Mouse (Mus musculus) embryonic facial prominence, embryonic 11.5 days (tissue): ENCODE measurements around the gene Tmem59l. TPM values are rescaled to one million over a fixed set of nuclear protein-coding genes. Genes with fewer than 3 reads are reported as not detected.

Experiments used
- ATAC-seq: fragments of 200-750 bp; cut with Nextera tagmentation; replicated peaks from 2 replicates; pipeline ENCODE4 v1.8.0; 2017; ENCODE audit warnings: low read depth; ENCODE audit not compliant: insufficient number of reproducible peaks, low FRiP score, low TSS enrichment
- DNase-seq: peaks from one replicate; pipeline ENCODE4 v3.0.0-alpha.2; 2015; ENCODE audit warnings: low spot score
- H3K27ac ChIP-seq: fragments of 300-500 bp; sonication (generic); replicated peaks from 2 replicates; pipeline ENCODE4 v1.5.1; 2014; ENCODE audit warnings: mild to moderate bottlenecking, low read depth, low read length, control low read depth
- H3K27me3 ChIP-seq: fragments of 300-500 bp; sonication (generic); 2 replicates; pipeline ENCODE4 v1.6.1; 2014; ENCODE audit warnings: mild to moderate bottlenecking, low read length, moderate library complexity, mixed read lengths; ENCODE audit not compliant: control insufficient read depth, insufficient read depth
- H3K36me3 ChIP-seq: fragments of 300-500 bp; sonication (generic); replicated peaks from 2 replicates; pipeline ENCODE4 v1.6.1; 2014; ENCODE audit warnings: low read depth, mild to moderate bottlenecking, low read length, moderate library complexity, mixed read lengths; ENCODE audit not compliant: control insufficient read depth, insufficient read depth
- H3K4me1 ChIP-seq: fragments of 300-500 bp; sonication (generic); 2 replicates; pipeline ENCODE4 v1.6.1; 2014; ENCODE audit warnings: low read length, mixed read lengths; ENCODE audit not compliant: control insufficient read depth, insufficient read depth
- H3K4me2 ChIP-seq: fragments of 300-500 bp; sonication (generic); 2 replicates; pipeline ENCODE4 v1.6.1; 2014; ENCODE audit warnings: low read depth, mild to moderate bottlenecking, control low read depth, low read length, moderate library complexity
- H3K4me3 ChIP-seq: fragments of 300-500 bp; sonication (generic); 2 replicates; pipeline ENCODE4 v1.5.1; 2014; ENCODE audit warnings: low read depth, low read length, control low read depth
- H3K9ac ChIP-seq: fragments of 300-500 bp; sonication (generic); replicated peaks from 2 replicates; pipeline ENCODE4 v1.6.1; 2014; ENCODE audit warnings: mild to moderate bottlenecking, control low read depth, low read length
- H3K9me3 ChIP-seq: fragments of 300-500 bp; sonication (generic); replicated peaks from 2 replicates; pipeline ENCODE4 v1.6.1; 2016; ENCODE audit warnings: mild to moderate bottlenecking, low read length, inconsistent platforms, mixed read lengths; ENCODE audit not compliant: control insufficient read depth
- WGBS: fragments of 180-500 bp; shearing (Covaris S2); extraction: QIAGEN DNeasy Blood & Tissue Kit; methylation state at CpG from one replicate; pipeline ENCODE4 v1.1.7; 2014; 5-methylcytosine and 5-hydroxymethylcytosine counted together
- polyA plus RNA-seq: library from polyadenylated mRNA; unstranded; fragments of >200 nt; fragmentation: Nextera tagmentation; extraction: Ambion mirVana; gene quantifications from 2 replicates; pipeline ENCODE4 v1.2.1, GENCODE M21; 2014

Gene Tmem59l
- polyA plus RNA-seq: 25.4 and 25.7 TPM in 2 replicates

DNA sequence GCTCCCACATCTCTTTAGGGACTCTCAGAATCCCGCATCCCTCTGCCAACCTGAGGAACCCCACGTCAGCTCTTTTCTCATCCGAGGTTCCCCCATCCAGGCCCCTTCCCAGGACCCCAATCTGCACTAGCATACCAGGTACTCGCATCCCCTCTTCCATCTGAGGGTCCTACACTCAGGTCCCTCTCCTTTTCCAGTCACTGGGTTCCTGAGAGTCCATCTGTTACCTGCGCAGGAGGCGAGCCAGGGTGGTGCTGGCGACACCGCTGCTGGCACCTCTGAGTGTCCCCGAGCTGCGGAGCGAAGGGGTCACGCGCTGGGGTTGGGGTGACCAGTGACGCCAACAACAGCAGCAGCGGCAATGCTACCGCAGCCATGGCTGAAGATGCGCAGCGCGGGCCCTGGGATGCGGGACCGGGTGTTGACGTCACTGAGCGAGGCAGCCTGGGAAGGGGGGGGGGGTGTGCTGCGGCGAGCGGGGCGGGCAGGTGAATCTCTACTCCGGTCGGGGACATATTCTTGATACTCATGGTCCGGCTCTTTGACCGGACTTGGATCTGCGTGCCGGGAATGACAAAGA, at the start of gene Tmem59l:
Gene Tmem59l, minus strand, starts transcription at position 418 of the 580 bp plus-strand sequence.
- Histone ChIP-seq H3K27ac (no peak within 1 kb of the TSS), H3K36me3 (no peaks in the 10 kb centered on the region), H3K4me3 (peak within 1 kb of the TSS; percentile 19), H3K9me3 (no peaks in the 10 kb centered on the region), H3K4me1 (peaks cover 11% of the 10 kb centered on the region), H3K27me3 (peaks cover 22% of the 10 kb centered on the region), H3K9ac (peak within 1 kb of the TSS; percentile 45; the same call in 1 of the 2 replicates), H3K4me2 (peak within 1 kb of the TSS; percentile 71)
- no peak for ATAC-seq
- WGBS: 6% methylated on average over 33 of the region's 33 CpGs
- DNase-seq: no peak

DNA sequence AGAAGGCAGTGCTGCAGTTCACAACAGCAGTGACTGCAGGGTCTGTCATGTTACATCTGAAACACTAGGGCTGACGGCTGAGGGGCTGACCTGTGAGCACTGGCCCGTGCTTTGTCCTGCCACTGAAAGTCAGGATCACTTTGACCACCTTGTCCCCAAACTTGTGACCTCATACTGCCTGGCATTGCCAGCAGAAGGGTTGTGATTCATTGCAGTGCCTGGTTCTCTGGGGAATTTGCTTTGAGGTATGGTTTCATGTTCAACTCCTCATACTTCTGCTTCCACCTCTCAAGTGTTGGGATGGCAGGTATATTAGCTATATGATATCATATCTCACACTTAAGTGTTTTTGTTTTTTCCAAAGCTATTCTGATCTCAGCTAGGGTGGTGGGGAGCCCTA, 48.5 kb upstream of the Tmem59l start:
- no peaks in the 10 kb centered on the region for H3K27me3 ChIP-seq
- H3K9ac ChIP-seq: no peak overlapping the region
- H3K9me3 ChIP-seq: no peaks in the 10 kb centered on the region
- H3K27ac ChIP-seq: no peak overlapping the region
- DNase-seq (no peak), ATAC-seq (no peak)
- peaks cover 16% of the 10 kb centered on the region for H3K36me3 ChIP-seq
- H3K4me1 ChIP-seq: peaks cover 10% of the 10 kb centered on the region
- 85% methylated on average over 2 of the region's 2 CpGs for WGBS
- no peak overlapping the region for H3K4me2 ChIP-seq
- no peak overlapping the region for H3K4me3 ChIP-seq

DNA sequence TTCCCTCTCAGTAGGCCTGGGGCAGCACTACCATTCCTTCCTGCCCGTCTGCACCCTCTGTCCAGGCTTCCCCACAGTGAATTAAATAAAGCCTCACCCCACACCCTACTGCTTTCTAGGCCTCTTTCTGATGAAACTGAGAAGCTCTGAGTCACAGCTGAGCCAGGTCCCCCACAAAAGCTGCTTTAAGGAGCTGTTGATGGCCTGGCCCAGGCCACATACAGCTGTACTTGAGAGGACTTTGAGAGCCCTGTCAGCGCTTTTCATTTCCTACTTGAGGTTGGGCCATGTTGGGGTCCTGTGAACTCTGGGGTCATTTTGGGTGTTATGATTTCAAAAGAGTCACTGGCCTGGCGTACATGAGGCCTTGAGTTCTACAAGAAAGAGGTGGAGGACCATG, 48.1 kb upstream of the Tmem59l start:
- H3K4me1 ChIP-seq: peaks cover 6% of the 10 kb centered on the region
- no peaks in the 10 kb centered on the region for H3K9me3 ChIP-seq
- H3K36me3 ChIP-seq: peaks cover 18% of the 10 kb centered on the region
- H3K9ac ChIP-seq: no peak overlapping the region
- no peak overlapping the region for H3K4me3 ChIP-seq
- DNase-seq (no peak), ATAC-seq (no peak)
- no peaks in the 10 kb centered on the region for H3K27me3 ChIP-seq
- WGBS: 83% methylated on average over 3 of the region's 3 CpGs
- H3K27ac ChIP-seq: no peak overlapping the region
- no peak overlapping the region for H3K4me2 ChIP-seq

DNA sequence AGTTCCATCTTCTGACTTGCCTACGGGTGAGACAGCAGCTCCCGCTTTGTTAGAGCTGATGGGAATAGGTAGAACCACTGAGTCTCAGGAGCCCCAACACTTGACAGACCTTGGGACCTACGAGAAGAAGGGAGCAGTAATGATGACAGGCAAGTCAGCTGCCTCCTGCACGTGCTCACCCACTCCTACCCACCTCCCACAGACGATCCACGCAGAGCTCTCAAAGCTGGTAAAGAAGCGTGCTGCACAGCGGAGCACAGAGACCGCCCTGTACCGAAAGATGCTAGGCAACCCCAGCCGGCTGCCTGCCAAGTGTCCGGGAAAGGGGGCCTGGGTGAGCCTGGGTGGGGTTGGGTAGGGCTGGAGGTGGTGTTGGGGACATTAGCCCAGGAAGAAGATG, 47.1 kb upstream of the Tmem59l start:
- no peak overlapping the region for H3K9ac ChIP-seq
- no peak for DNase-seq
- no peak overlapping the region for H3K27ac ChIP-seq
- WGBS: 92% methylated on average over 12 of the region's 12 CpGs
- peaks cover 4% of the 10 kb centered on the region for H3K4me1 ChIP-seq
- H3K27me3 ChIP-seq: no peaks in the 10 kb centered on the region
- H3K36me3 ChIP-seq: peaks cover 18% of the 10 kb centered on the region
- no peak for ATAC-seq
- H3K4me3 ChIP-seq: no peak overlapping the region
- no peak overlapping the region for H3K4me2 ChIP-seq
- H3K9me3 ChIP-seq: no peaks in the 10 kb centered on the region

DNA sequence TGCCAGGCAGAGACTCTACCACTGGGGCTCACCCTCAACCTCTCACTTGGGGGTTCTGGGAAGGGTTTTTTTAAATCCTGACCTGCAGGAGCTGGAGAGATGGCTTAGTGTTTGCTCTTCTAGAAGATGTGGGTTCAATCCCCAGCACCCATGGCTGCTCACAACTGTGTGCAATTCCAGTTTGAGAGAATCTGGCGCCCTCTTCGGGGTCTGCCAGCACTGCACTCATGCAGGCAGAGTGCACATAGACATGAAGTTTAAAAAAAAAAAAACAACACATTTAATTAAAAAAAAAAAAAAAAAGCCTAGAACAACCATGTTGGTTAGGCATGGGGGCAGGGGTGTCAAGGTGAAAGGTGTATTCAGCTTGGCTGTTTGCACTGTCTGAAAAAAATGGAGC, 43.2 kb upstream of the Tmem59l start:
- DNase-seq (no peak), ATAC-seq (no peak)
- Histone ChIP-seq H3K4me3 (no peak overlapping the region), H3K36me3 (peaks cover 12% of the 10 kb centered on the region), H3K27ac (no peak overlapping the region), H3K4me2 (no peak overlapping the region), H3K9me3 (no peaks in the 10 kb centered on the region), H3K4me1 (no peaks in the 10 kb centered on the region; the same call in none of the 2 replicates), H3K9ac (no peak overlapping the region), H3K27me3 (no peaks in the 10 kb centered on the region)
- WGBS: 95% methylated on average over 2 of the region's 2 CpGs

DNA sequence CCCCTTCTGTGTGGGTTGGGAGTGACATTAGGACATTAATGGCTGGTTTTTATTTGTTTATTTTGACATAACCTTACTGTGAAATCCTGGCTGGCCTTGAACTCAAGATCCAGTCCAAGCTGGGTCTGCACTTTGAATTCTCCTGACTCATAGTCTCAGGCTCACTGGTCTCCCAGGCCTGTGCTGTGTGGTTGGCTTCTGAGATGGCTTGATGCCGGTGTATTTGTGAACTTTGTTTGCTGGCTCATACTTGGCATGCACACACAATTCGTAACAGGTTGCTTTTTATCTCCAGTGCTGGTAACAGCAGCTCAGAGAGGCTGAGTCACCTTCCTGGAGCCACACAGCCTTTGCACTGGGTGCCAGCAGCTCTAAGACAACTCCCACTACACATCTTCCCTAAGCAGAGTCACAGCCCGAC, 42.6 kb upstream of the Tmem59l start:
- Histone ChIP-seq H3K36me3 (peaks cover 12% of the 10 kb centered on the region), H3K9me3 (no peaks in the 10 kb centered on the region), H3K27ac (no peak overlapping the region), H3K9ac (no peak overlapping the region), H3K4me1 (no peaks in the 10 kb centered on the region; the same call in none of the 2 replicates), H3K27me3 (no peaks in the 10 kb centered on the region), H3K4me3 (no peak overlapping the region), H3K4me2 (no peak overlapping the region)
- ATAC-seq: no peak
- no peak for DNase-seq
- 90% methylated on average over 3 of the region's 3 CpGs for WGBS

DNA sequence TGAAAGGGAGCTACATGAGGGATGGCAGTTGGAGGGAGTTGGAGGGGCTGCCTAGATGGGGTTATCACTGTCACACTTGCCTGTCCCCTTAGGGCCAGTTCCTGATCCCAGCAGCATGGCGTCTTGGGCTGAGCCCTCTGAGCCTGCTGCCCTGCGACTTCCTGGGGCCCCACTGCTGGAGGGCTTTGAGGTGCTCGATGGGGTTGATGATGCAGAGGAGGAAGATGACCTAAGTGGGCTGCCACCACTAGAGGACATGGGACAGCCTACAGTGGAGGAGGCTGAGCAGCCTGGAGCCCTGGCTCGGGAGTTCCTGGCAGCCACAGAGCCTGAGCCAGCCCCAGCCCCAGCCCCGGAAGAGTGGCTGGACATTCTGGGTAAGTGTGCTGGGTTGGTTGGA, 42.1 kb upstream of the Tmem59l start:
- Histone ChIP-seq H3K4me2 (no peak overlapping the region), H3K27ac (no peak overlapping the region), H3K36me3 (peaks cover 12% of the 10 kb centered on the region), H3K27me3 (no peaks in the 10 kb centered on the region), H3K9me3 (no peaks in the 10 kb centered on the region), H3K4me1 (no peaks in the 10 kb centered on the region; the same call in none of the 2 replicates), H3K9ac (no peak overlapping the region), H3K4me3 (no peak overlapping the region)
- no peak for DNase-seq
- ATAC-seq: no peak
- 77% methylated on average over 5 of the region's 5 CpGs for WGBS

DNA sequence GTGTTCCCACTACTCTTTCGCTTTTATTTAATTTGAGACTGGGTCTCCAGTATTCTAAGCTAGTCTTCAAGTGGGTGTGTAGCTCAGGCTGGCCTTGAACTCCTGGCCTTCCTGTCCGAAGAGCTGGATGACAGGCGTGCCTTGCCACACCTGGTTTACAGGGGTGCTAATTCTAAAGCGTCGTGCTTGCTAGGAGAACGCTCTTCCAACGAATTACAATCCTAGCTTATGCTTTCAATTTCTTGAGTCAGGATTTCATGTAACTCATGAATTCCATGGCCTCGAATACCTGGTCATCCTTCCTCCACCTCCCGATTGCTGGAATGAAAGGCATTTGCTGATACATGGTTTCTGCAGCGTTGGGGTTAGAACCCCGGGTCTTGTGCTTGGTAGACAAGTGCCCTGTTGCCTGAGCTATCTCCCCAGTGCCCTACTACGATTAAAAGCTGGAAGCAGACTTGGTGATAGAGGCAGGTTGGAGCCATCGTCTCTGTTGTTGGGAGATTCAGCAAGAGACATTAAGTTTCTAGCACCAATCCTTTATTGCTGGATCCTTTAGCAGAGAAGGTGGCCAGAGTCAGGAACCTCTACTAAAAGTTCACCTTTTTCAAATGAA, 41.1 kb upstream of the Tmem59l start:
- Histone ChIP-seq H3K36me3 (peaks cover 12% of the 10 kb centered on the region), H3K9ac (peak overlapping the region; percentile 95), H3K4me3 (peak overlapping the region; percentile 88), H3K4me2 (peak overlapping the region; percentile 79), H3K9me3 (no peaks in the 10 kb centered on the region), H3K27ac (no peak overlapping the region), H3K27me3 (no peaks in the 10 kb centered on the region), H3K4me1 (no peaks in the 10 kb centered on the region; the same call in none of the 2 replicates)
- 33% methylated on average over 13 of the region's 13 CpGs for WGBS
- ATAC-seq (no peak), DNase-seq (no peak)
